Mouse (Mus musculus) stomach, postnatal 0 days (tissue): ENCODE measurements around the gene Gpr183.

Source experiments
- CTCF ChIP-seq: IDR thresholded peaks from 2 replicates; pipeline ENCODE4 v1.5.1; 2016; ENCODE audit warnings: antibody characterized with exemption, low read depth, mild to moderate bottlenecking, moderate library complexity
- EP300 ChIP-seq: optimal IDR thresholded peaks from 2 replicates; pipeline ENCODE3; 2016; ENCODE audit warnings: antibody characterized with exemption

DNA sequence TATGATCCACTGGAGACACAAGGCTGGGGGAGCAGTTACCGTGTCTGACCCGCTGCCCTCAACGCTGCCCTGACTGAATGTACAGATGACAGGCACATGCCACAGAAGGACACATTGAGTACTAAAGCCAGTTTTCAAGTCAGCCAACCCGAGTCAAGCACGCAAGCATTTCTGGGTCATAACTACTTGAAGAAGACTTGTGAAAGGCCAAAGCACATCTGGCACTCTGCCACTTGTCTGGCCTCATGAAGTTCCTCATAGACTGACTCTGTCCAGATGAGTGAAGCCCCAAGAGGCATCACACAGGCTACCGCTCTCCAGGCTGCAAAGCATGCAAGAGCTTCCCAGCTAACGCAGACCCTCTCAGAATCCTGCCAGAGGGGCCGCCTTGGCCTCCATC is 31.8 kb upstream of the Gpr183 start:
- TF ChIP-seq CTCF (no peak), EP300 (no peak)
